Mouse (Mus musculus) ES-Bruce4 (cell line): ENCODE measurements around the gene Pilrb1.
"Not testable (repeated sequence)": the region's sequence is repeated elsewhere in the genome, so short reads cannot be mapped to it uniquely, and the experiment has no call there.

Experiments used
- CTCF ChIP-seq: IDR thresholded peaks from one replicate; pipeline ENCODE4 v1.8.1; 2011; ENCODE audit warnings: low read depth, low read length
- EP300 ChIP-seq: IDR thresholded peaks from 2 replicates; pipeline ENCODE4 v1.6.1; 2011; ENCODE audit warnings: low read depth, low read length; ENCODE audit not compliant: insufficient read depth
- POLR2A ChIP-seq: IDR thresholded peaks from one replicate; pipeline ENCODE4 v1.8.1; 2011; ENCODE audit warnings: low read length; ENCODE audit not compliant: insufficient read depth

GRCm38 (mm10) chr5:137864008-137864407, 6.1 kb upstream of the Pilrb1 start:
- TF ChIP-seq CTCF, POLR2A, EP300: not testable (repeated sequence)
